Mouse (Mus musculus) forebrain, embryonic 16.5 days (tissue): ENCODE measurements around the gene Naip2. TPM values are rescaled to one million over a fixed set of nuclear protein-coding genes. Genes with fewer than 3 reads are reported as not detected.

Experiments used
- ATAC-seq: fragments of 200-750 bp; cut with Nextera tagmentation; 2 replicates; pipeline ENCODE4 v1.8.0; 2017; ENCODE audit warnings: mild to moderate bottlenecking, moderate library complexity
- H3K27ac ChIP-seq: fragments of 300-500 bp; sonication (generic); 2 replicates; pipeline ENCODE4 v1.5.1; 2014; ENCODE audit warnings: low read length, control low read depth
- H3K27me3 ChIP-seq: fragments of 300-500 bp; sonication (generic); replicated peaks from 2 replicates; pipeline ENCODE4 v1.6.1; 2014; ENCODE audit warnings: low read length; ENCODE audit not compliant: control insufficient read depth, insufficient read depth
- H3K36me3 ChIP-seq: fragments of 300-500 bp; sonication (generic); 2 replicates; pipeline ENCODE4 v1.6.1; 2014; ENCODE audit not compliant: control insufficient read depth, insufficient read depth
- H3K4me1 ChIP-seq: fragments of 300-500 bp; sonication (generic); replicated peaks from 2 replicates; pipeline ENCODE4 v1.6.1; 2014; ENCODE audit warnings: low read length; ENCODE audit not compliant: control insufficient read depth, insufficient read depth
- H3K4me2 ChIP-seq: fragments of 300-500 bp; sonication (generic); 2 replicates; pipeline ENCODE4 v1.6.1; 2014; ENCODE audit warnings: mild to moderate bottlenecking, low read length, control low read depth
- H3K4me3 ChIP-seq: fragments of 300-500 bp; sonication (generic); replicated peaks from 2 replicates; pipeline ENCODE4 v1.5.1; 2014; ENCODE audit warnings: mild to moderate bottlenecking, low read length, control low read depth
- H3K9ac ChIP-seq: fragments of 300-500 bp; sonication (generic); replicated peaks from 2 replicates; pipeline ENCODE4 v1.6.1; 2014; ENCODE audit warnings: low read depth, low read length, control low read depth
- H3K9me3 ChIP-seq: fragments of 300-500 bp; sonication (generic); 2 replicates; pipeline ENCODE4 v1.6.1; 2016; ENCODE audit warnings: low read length; ENCODE audit not compliant: control insufficient read depth
- WGBS: fragments of 180-500 bp; shearing (Covaris S2); extraction: QIAGEN DNeasy Blood & Tissue Kit; methylation state at CpG from one replicate; pipeline ENCODE4 v1.1.7; 2014; 5-methylcytosine and 5-hydroxymethylcytosine counted together
- polyA plus RNA-seq: library from polyadenylated mRNA; unstranded; fragments of >200 nt; fragmentation: Nextera tagmentation; extraction: Ambion mirVana; gene quantifications from 2 replicates; pipeline ENCODE4 v1.2.1, GENCODE M21; 2015

Naip2 gene
- polyA plus RNA-seq, 1 experiment from 2014 or later = 0.13 TPM

DNA sequence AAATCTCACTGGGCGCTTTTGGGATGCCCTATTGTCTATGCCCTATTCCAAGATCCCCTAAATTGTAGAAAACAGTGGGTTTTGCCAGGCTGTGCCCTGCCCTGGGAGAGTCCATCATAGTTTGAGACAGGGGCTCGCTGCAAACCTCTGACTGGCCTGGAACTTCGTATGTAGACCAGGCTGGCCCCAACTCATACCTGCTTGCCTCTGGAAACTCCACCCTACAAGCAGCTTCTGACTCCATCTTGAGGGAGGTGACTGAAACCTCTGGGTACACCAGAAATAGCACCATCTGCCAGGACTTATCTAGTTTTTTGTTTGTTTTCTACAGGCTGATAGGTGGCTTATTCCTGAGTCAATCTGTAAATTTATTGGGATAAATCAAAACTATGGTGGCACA lies 77.9 kb downstream of the Naip2 start:
- H3K9me3 ChIP-seq = no peaks in the 10 kb centered on the region
- peaks cover 16% of the 10 kb centered on the region for H3K4me1 ChIP-seq
- H3K27ac ChIP-seq = no peak overlapping the region
- ATAC-seq = no peak
- H3K27me3 ChIP-seq = no peaks in the 10 kb centered on the region
- H3K9ac ChIP-seq = peak overlapping the region; percentile 92; the same call in 1 of the 2 replicates
- H3K4me3 ChIP-seq = peak overlapping the region; percentile 99
- peaks cover 13% of the 10 kb centered on the region for H3K36me3 ChIP-seq
- peak overlapping the region; percentile 97 for H3K4me2 ChIP-seq
- WGBS = 85% methylated on average over 3 of the region's 3 CpGs

DNA sequence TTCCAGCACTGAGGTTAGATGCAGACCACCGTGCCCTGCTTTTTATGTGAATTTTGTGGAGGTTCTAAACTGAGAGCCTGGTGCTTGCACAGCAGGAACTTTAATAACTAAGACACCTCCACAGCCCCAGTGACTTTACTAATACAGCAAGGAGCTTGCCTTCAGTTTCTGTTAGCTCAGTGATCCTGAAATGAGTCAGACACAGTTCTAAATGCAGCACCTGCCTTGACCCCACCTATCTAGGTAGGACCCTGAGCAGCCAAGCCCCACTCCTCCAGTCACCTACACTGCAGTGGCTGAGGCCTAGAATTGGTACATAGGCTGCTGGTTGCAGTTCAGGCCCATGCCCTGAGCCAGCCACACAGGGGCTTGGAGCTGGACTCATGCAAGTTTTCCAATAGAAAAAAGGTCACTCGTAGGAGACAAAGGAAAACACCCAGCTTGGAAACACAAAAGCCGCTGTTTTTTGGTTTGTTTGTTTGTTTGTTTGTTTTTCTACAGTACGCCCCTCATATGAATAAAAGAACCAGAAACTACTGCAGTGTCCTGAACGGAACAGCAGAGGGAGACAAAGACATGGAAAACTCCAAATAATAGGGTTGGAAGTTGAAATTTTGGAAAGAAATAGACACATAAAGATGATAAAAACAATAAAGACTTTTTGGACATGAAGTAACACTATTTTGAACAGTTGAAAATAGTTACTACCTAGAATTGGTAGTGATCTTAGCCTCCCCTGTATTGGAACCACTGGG lies 89.5 kb downstream of the Naip2 start:
- no peak for ATAC-seq

DNA sequence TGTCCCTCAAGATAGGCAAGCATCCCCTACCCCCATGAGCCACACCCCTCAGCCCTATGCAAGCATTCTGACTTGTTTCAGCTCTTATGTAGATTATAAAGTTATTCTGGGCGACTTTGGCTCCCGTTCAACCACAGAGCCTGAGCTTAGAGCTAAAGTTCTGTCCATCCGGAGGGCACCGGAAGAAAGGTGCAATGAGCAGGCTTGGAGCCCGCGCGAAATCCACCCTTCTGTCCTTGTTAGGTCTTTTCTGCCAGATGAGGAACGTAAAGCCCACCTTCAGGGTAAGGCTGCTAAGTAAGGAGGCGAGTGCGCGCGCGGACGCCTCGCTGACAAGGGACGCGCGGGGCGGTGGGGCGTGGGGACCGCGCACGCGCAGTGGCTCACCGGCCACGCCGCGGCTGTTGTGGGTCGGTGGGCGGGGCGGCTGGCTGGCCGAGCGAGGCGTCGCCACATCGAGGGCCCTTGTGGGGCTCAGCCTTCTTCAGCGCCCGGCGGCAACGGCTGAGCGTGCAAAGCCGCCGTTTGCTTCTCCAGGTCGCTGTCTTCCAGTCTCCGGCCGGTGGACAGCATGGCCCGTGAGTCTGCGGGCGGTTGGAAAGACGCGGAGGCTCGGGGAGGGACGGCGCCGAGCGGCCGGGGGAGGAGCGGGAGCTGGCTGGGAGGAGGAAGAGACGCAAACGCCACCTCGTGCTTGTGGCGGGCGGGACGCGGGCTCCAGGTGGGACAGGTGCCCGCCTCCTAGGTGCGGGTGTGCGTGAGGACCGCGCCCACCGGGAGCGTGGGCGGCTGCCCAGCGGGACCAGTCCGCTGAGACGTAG lies 94.0 kb downstream of the Naip2 start, which contains the start of gene Serf1:
TSS of gene Serf1 (plus strand) at position 361 of the 821 bp plus-strand sequence.
- Histone ChIP-seq H3K9me3 (no peaks in the 10 kb centered on the region), H3K4me1 (peaks cover 27% of the 10 kb centered on the region), H3K4me3 (peak within 1 kb of the TSS; percentile 97), H3K27ac (peak within 1 kb of the TSS; percentile 60), H3K4me2 (peak within 1 kb of the TSS; percentile 83), H3K9ac (peak within 1 kb of the TSS; percentile 93), H3K27me3 (no peaks in the 10 kb centered on the region; the same call in 1 of the 2 replicates), H3K36me3 (no peaks in the 10 kb centered on the region)
- under 1% methylated on average over 71 of the region's 76 CpGs for WGBS
- peak; percentile 72 for ATAC-seq

More for the DNA sequence above, 89.5 kb downstream of the Naip2 start:
- no peaks in the 10 kb centered on the region for H3K9me3 ChIP-seq
- 41% methylated on average over 5 of the region's 5 CpGs for WGBS
- no peaks in the 10 kb centered on the region for H3K27me3 ChIP-seq
- H3K4me2 ChIP-seq = no peak overlapping the region
- H3K4me1 ChIP-seq = peaks cover 18% of the 10 kb centered on the region
- H3K4me3 ChIP-seq = no peak overlapping the region
- peaks cover 10% of the 10 kb centered on the region for H3K36me3 ChIP-seq
- H3K9ac ChIP-seq = no peak overlapping the region
- H3K27ac ChIP-seq = no peak overlapping the region

DNA sequence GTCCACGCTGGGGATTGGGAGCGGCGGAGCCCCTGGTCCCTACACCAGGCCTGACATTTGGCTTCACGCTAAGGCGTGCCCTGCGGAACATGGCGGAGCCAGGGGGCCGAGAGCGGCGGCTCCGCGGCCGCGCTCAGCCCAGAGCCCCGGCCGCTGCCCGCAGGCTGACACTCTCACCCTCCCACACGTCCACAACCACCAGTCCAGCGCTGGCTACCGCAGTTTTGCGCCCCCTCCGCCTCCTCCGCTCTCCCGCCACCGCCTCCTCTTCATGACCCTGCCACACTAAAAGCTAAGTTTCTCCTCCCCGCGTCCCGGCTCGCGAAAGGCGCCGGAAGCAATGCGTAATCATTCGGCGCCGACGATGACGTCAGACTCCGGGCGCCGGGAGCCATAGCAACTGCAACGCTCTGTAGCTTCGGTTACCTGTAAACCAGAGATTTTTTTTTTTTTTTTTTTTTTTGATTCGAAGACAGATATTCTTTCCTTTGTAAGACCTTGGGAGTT lies 98.1 kb downstream of the Naip2 start, which contains the start of gene Bdp1:
TSS of gene Bdp1 (minus strand) at position 323 of the 507 bp plus-strand sequence.
- ATAC-seq = peak; percentile 72
- Histone ChIP-seq H3K27ac (peak within 1 kb of the TSS; percentile 77), H3K9ac (peak within 1 kb of the TSS; percentile 69), H3K4me3 (peak within 1 kb of the TSS; percentile 52), H3K4me1 (peaks cover 25% of the 10 kb centered on the region), H3K36me3 (no peaks in the 10 kb centered on the region), H3K4me2 (peak within 1 kb of the TSS; percentile 69), H3K27me3 (no peaks in the 10 kb centered on the region; the same call in 1 of the 2 replicates), H3K9me3 (no peaks in the 10 kb centered on the region)
- under 1% methylated on average over 44 of the region's 44 CpGs for WGBS

DNA sequence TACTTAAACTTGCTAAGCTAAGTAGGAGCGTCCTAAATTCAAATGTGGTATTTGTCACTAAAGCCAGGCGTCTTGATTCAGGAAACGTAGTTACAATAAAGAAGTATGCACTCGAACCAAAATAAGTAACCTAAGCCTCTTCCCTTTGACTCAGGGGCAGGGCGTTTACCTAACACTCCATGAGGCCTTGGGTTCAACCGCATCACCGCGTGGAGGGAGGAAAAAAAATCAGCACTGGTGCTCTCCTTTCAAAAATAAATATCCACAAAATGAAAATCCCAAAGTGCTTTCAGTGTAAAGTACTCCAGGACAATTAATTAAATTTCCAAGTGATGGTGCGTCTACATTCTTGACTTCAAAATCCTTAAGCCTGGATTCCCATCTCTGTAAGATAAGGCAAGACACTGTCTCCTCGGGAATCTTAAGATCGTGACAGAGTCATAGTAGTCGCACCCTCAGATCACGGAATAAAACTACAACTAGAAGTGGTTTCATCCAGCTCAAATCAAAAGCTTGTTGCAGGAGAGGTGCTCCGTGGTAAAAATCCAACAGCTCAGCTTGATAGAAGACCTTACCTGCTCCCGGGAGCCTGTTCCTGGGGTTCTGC lies 98.7 kb downstream of the Naip2 start:
- WGBS = 6% methylated on average over 15 of the region's 15 CpGs
- H3K4me1 ChIP-seq = peaks cover 22% of the 10 kb centered on the region

DNA sequence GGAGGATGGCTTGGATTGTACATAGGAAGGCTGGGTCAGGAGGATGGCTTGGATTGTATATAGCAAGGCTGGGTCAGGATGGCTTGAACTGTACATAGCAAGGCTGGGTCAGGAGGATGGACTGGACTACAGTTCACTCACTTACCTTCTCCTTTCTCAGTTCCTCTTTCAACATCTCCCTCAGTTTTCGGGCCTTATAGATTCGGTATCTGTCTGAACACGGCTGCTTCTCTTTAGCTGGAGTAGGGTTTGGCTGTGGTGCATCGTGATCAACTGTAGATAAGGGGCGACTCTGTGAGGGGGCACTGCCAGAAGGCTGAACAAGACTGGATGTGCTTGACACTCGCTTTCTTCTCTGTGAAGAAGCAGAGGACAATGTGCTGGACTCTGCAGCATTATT lies 103.1 kb downstream of the Naip2 start:
- Histone ChIP-seq H3K4me2 (no peak overlapping the region), H3K9me3 (no peaks in the 10 kb centered on the region), H3K9ac (no peak overlapping the region), H3K27ac (no peak overlapping the region), H3K36me3 (peaks cover 18% of the 10 kb centered on the region), H3K4me3 (no peak overlapping the region), H3K4me1 (peaks cover 13% of the 10 kb centered on the region), H3K27me3 (no peaks in the 10 kb centered on the region)
- WGBS = 98% methylated on average over 6 of the region's 6 CpGs
- ATAC-seq = no peak

More for the DNA sequence above, 98.7 kb downstream of the Naip2 start:
- peak overlapping the region; percentile 69 for H3K9ac ChIP-seq
- ATAC-seq = peak; percentile 2; the same call in 1 of the 2 replicates
- no peaks in the 10 kb centered on the region for H3K9me3 ChIP-seq
- H3K27ac ChIP-seq = peak overlapping the region; percentile 77; the same call in 1 of the 2 replicates
- H3K27me3 ChIP-seq = no peaks in the 10 kb centered on the region; the same call in 1 of the 2 replicates
- peak overlapping the region; percentile 69 for H3K4me2 ChIP-seq
- no peaks in the 10 kb centered on the region for H3K36me3 ChIP-seq
- H3K4me3 ChIP-seq = peak overlapping the region; percentile 52

Other genes starting within 250 kb of the Naip2 start
- 30.5 and 34.4 TPM in 2 replicates for gene Mccc2, start 186.5 kb downstream of the Naip2 start, polyA plus RNA-seq
- gene Bdp1, start 98.0 kb downstream of the Naip2 start, polyA plus RNA-seq = 28.7 and 34.5 TPM in 2 replicates
- gene Serf1, start 94.1 kb downstream of the Naip2 start, polyA plus RNA-seq = 355 and 410 TPM in 2 replicates
- gene Smn1, start 77.2 kb downstream of the Naip2 start, polyA plus RNA-seq = 44.6 and 50.6 TPM in 2 replicates
- gene Naip5, start 44.2 kb upstream of the Naip2 start, polyA plus RNA-seq = 0.09 and 0.13 TPM in 2 replicates
- 0.04 and 0.08 TPM in 2 replicates for gene Naip6, start 115.6 kb upstream of the Naip2 start, polyA plus RNA-seq